22 mouse cellular contexts compared by ENCODE assay signal in the genomic region with DNA sequence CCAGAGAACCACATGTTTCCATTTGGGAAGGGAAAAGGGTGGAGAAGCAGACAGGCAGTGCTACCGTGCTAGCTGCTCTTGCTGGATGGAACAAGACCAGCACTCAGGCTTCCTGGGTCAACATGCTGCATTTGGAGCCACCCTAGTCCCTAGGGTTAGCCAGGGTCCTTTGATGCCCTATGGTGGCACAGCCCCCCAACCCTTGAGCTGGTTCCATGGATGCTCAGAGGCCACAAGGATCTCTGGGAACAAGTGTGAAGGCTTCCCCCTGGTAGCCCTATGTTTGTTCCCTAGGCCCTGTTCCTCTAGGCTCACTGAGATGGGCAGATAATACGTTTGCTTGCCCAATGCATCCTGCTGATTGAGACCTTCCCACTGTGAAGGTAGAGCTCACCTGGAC.
"Had no signal": no experiment of that assay in that cellular context is flagged by ENCODE, and none has a peak within 500 bp of the region (broad histone marks: within the 10 kb centered on the region; RNA-seq: fewer than 3 reads in every experiment).

No protein-coding gene starts in this region.

- H3K27ac ChIP-seq: hindbrain, embryonic 13.5 days; hindbrain, embryonic 15.5 days; hindbrain, postnatal 0 days; kidney, embryonic 15.5 days; kidney, postnatal 0 days; limb, embryonic 13.5 days; limb, embryonic 15.5 days; liver, embryonic 12.5 days had no signal

- DNase-seq: forebrain, postnatal 0 days; gastrocnemius, postnatal 10 days; gastrocnemius, postnatal 25 days; heart, adult 18-20 months; heart, postnatal 10 days; kidney, adult 11 months; kidney, adult 2 months; kidney, adult 9 months; kidney, postnatal 14 days; kidney, postnatal 36 days; layer of hippocampus, adult 9-11 months; layer of hippocampus, postnatal 36 days; left cerebral cortex, postnatal 4 days had no signal

- H3K27me3 ChIP-seq: hindbrain, embryonic 13.5 days; hindbrain, embryonic 15.5 days; kidney, embryonic 15.5 days; limb, embryonic 13.5 days; limb, embryonic 15.5 days had no signal

- H3K4me3 ChIP-seq: hindbrain, embryonic 13.5 days; hindbrain, embryonic 15.5 days; kidney, embryonic 15.5 days; limb, embryonic 13.5 days; limb, embryonic 15.5 days; liver, embryonic 12.5 days had no signal

- H3K4me2 ChIP-seq: heart, embryonic 11.5 days; hindbrain, embryonic 13.5 days; hindbrain, embryonic 15.5 days; kidney, embryonic 15.5 days; limb, embryonic 13.5 days; limb, embryonic 15.5 days; liver, embryonic 12.5 days had no signal

- H3K9ac ChIP-seq: forebrain, postnatal 0 days; hindbrain, embryonic 13.5 days; hindbrain, embryonic 15.5 days; kidney, embryonic 15.5 days; limb, embryonic 13.5 days; limb, embryonic 15.5 days; liver, embryonic 12.5 days had no signal

- H3K36me3 ChIP-seq: hindbrain, embryonic 13.5 days; hindbrain, embryonic 15.5 days; kidney, embryonic 15.5 days; limb, embryonic 13.5 days; limb, embryonic 15.5 days; liver, embryonic 12.5 days had no signal
